Mouse (Mus musculus) midbrain, postnatal 0 days (tissue): Measurements from ENCODE around the gene Soat1. TPM values are rescaled to one million over a fixed set of nuclear protein-coding genes. Genes with fewer than 3 reads are reported as not detected.

Experiments used
- ATAC-seq: fragments of 200-750 bp; cut with Nextera tagmentation; 2 replicates; pipeline ENCODE4 v1.8.0; 2017; ENCODE audit warnings: moderate number of reproducible peaks, mild to moderate bottlenecking, moderate TSS enrichment, moderate library complexity; ENCODE audit not compliant: low FRiP score
- DNase-seq: peaks from one replicate; pipeline ENCODE4 v3.0.0-alpha.2; 2015; ENCODE audit warnings: low spot score
- H3K27ac ChIP-seq: fragments of 300-500 bp; sonication (generic); 2 replicates; pipeline ENCODE4 v1.5.1; 2014; ENCODE audit warnings: low read depth, mild to moderate bottlenecking, low read length, mixed read lengths
- H3K27me3 ChIP-seq: fragments of 300-500 bp; sonication (generic); 2 replicates; pipeline ENCODE4 v1.6.1; 2014; ENCODE audit warnings: low read length, control low read depth, mixed read lengths; ENCODE audit not compliant: insufficient read depth
- H3K36me3 ChIP-seq: fragments of 300-500 bp; sonication (generic); 2 replicates; pipeline ENCODE4 v1.6.1; 2014; ENCODE audit warnings: low read length, control low read depth, mixed read lengths; ENCODE audit not compliant: insufficient read depth
- H3K4me1 ChIP-seq: fragments of 300-500 bp; sonication (generic); 2 replicates; pipeline ENCODE4 v1.6.1; 2014; ENCODE audit warnings: mild to moderate bottlenecking, control low read depth, antibody characterized with exemption, low read length, mixed read lengths; ENCODE audit not compliant: insufficient read depth
- H3K4me2 ChIP-seq: fragments of 300-500 bp; sonication (generic); 2 replicates; pipeline ENCODE4 v1.6.1; 2014; ENCODE audit warnings: low read depth, mild to moderate bottlenecking, low read length, mixed read lengths; ENCODE audit not compliant: poor library complexity, severe bottlenecking
- H3K4me3 ChIP-seq: fragments of 300-500 bp; sonication (generic); 2 replicates; pipeline ENCODE4 v1.5.1; 2014; ENCODE audit warnings: low read depth, mild to moderate bottlenecking, low read length, moderate library complexity
- H3K9ac ChIP-seq: fragments of 300-500 bp; sonication (generic); replicated peaks from 2 replicates; pipeline ENCODE4 v1.6.1; 2014; ENCODE audit warnings: mild to moderate bottlenecking, low read length, moderate library complexity, mixed read lengths; ENCODE audit not compliant: poor library complexity, severe bottlenecking
- H3K9me3 ChIP-seq: fragments of 300-500 bp; sonication (generic); 2 replicates; pipeline ENCODE4 v1.6.1; 2016; ENCODE audit warnings: low read length, control low read depth
- CTCF ChIP-seq: IDR thresholded peaks from 2 replicates; pipeline ENCODE4 v1.5.1; 2016; ENCODE audit warnings: antibody characterized with exemption, mild to moderate bottlenecking
- WGBS: fragments of 180-500 bp; shearing (Covaris S2); extraction: QIAGEN DNeasy Blood & Tissue Kit; methylation state at CpG from one replicate; pipeline ENCODE4 v1.1.7; 2014; 5-methylcytosine and 5-hydroxymethylcytosine counted together
- polyA plus RNA-seq: library from polyadenylated mRNA; unstranded; fragments of >200 nt; fragmentation: Nextera tagmentation; extraction: Ambion mirVana; gene quantifications from 2 replicates; pipeline ENCODE4 v1.2.1, GENCODE M21; 2015
- total RNA-seq: library from RNA; depleted of rRNA; stranded (reverse); fragments of >200 nt; gene quantifications from 2 replicates; pipeline ENCODE4 v1.2.3, GENCODE M21; 2014

The Soat1 gene
- total and polyA plus RNA-seq, 2 experiments from 2014 or later, result 11.8 to 24.8 TPM

- DNase-seq (no peak), ATAC-seq (no peak)
- Histone ChIP-seq H3K4me1 (no peaks in the 10 kb centered on the region), H3K9me3 (no peaks in the 10 kb centered on the region), H3K4me3 (no peak overlapping the region), H3K27me3 (no peaks in the 10 kb centered on the region), H3K27ac (no peak overlapping the region), H3K36me3 (no peaks in the 10 kb centered on the region), H3K4me2 (no peak overlapping the region), H3K9ac (no peak overlapping the region)
- 84% methylated on average over 6 of the region's 6 CpGs for WGBS
- TF ChIP-seq CTCF, result no peak
These were observed 31.4 kb downstream of the Soat1 start for GRCm38 (mm10) chr1:156442776-156443175.

GRCm38 (mm10) chr1:156442266-156442665 lies 31.9 kb downstream of the Soat1 start:
- Histone ChIP-seq H3K9ac (no peak overlapping the region), H3K27me3 (no peaks in the 10 kb centered on the region), H3K36me3 (peaks cover 3% of the 10 kb centered on the region), H3K4me3 (no peak overlapping the region), H3K4me2 (no peak overlapping the region), H3K27ac (no peak overlapping the region), H3K4me1 (no peaks in the 10 kb centered on the region), H3K9me3 (no peaks in the 10 kb centered on the region)
- no peak for TF ChIP-seq CTCF
- WGBS, result 93% methylated on average over 12 of the region's 12 CpGs
- no peak for ATAC-seq
- no peak for DNase-seq

GRCm38 (mm10) chr1:156437726-156438125 lies 36.4 kb downstream of the Soat1 start:
- Histone ChIP-seq H3K27ac (no peak overlapping the region), H3K4me3 (no peak overlapping the region), H3K27me3 (no peaks in the 10 kb centered on the region), H3K9ac (no peak overlapping the region), H3K36me3 (peaks cover 10% of the 10 kb centered on the region), H3K4me1 (no peaks in the 10 kb centered on the region), H3K4me2 (no peak overlapping the region), H3K9me3 (no peaks in the 10 kb centered on the region)
- ATAC-seq (no peak), DNase-seq (no peak)
- WGBS, result 94% methylated on average over 5 of the region's 5 CpGs
- TF ChIP-seq CTCF, result no peak

GRCm38 (mm10) chr1:156437016-156437708 lies 37.0 kb downstream of the Soat1 start:
- WGBS, result 98% methylated on average over 8 of the region's 8 CpGs
- no peak overlapping the region for H3K4me3 ChIP-seq
- H3K4me1 ChIP-seq, result no peaks in the 10 kb centered on the region
- peaks cover 10% of the 10 kb centered on the region for H3K36me3 ChIP-seq
- H3K9me3 ChIP-seq, result no peaks in the 10 kb centered on the region
- TF ChIP-seq CTCF, result no peak
- DNase-seq (no peak), ATAC-seq (no peak)
- H3K27ac ChIP-seq, result no peak overlapping the region
- H3K9ac ChIP-seq, result no peak overlapping the region
- no peaks in the 10 kb centered on the region for H3K27me3 ChIP-seq
- H3K4me2 ChIP-seq, result no peak overlapping the region

- no peak for DNase-seq
- no peak for TF ChIP-seq CTCF
- Histone ChIP-seq H3K36me3 (peaks cover 10% of the 10 kb centered on the region), H3K4me1 (no peaks in the 10 kb centered on the region), H3K4me2 (no peak overlapping the region), H3K4me3 (no peak overlapping the region), H3K9me3 (no peaks in the 10 kb centered on the region), H3K27ac (no peak overlapping the region), H3K9ac (no peak overlapping the region), H3K27me3 (no peaks in the 10 kb centered on the region)
- 93% methylated on average over 3 of the region's 3 CpGs for WGBS
- no peak for ATAC-seq
These were observed 40.6 kb downstream of the Soat1 start for GRCm38 (mm10) chr1:156433497-156433896.

- Histone ChIP-seq H3K4me3 (no peak overlapping the region), H3K36me3 (peaks cover 9% of the 10 kb centered on the region), H3K9ac (no peak overlapping the region), H3K27ac (no peak overlapping the region), H3K27me3 (no peaks in the 10 kb centered on the region), H3K9me3 (no peaks in the 10 kb centered on the region), H3K4me2 (no peak overlapping the region), H3K4me1 (no peaks in the 10 kb centered on the region)
- no peak for TF ChIP-seq CTCF
- no peak for ATAC-seq
- DNase-seq, result no peak
- 95% methylated on average over 10 of the region's 10 CpGs for WGBS
These were observed 41.6 kb downstream of the Soat1 start for GRCm38 (mm10) chr1:156432498-156432897.
